Mouse (Mus musculus) thymus, adult 2 months (tissue): ENCODE results near the gene 3110082I17Rik. TPM values are rescaled to one million over a fixed set of nuclear protein-coding genes. Genes with fewer than 3 reads are reported as not detected.

ENCODE experiments used
- DNase-seq: peaks from one replicate; pipeline ENCODE4 v3.0.0; 2021
- H3K27ac ChIP-seq: fragments of 200-500 bp; 2 replicates; pipeline ENCODE4 v1.5.1; 2012; ENCODE audit warnings: low read length, control low read depth; ENCODE audit not compliant: control insufficient read depth, insufficient read depth
- H3K27me3 ChIP-seq: fragments of 200-500 bp; 2 replicates; pipeline ENCODE4 v1.6.1; 2012; ENCODE audit warnings: mild to moderate bottlenecking, low read length, moderate library complexity, mixed read lengths; ENCODE audit not compliant: control insufficient read depth, insufficient read depth
- H3K36me3 ChIP-seq: fragments of 200-500 bp; 2 replicates; pipeline ENCODE4 v1.6.1; 2012; ENCODE audit warnings: mild to moderate bottlenecking, low read length, moderate library complexity; ENCODE audit not compliant: control insufficient read depth, insufficient read depth
- H3K4me1 ChIP-seq: fragments of 200-500 bp; replicated peaks from 2 replicates; pipeline ENCODE4 v1.6.1; 2012; ENCODE audit warnings: low read length; ENCODE audit not compliant: control insufficient read depth, insufficient read depth
- H3K4me3 ChIP-seq: fragments of 200-500 bp; 2 replicates; pipeline ENCODE4 v1.5.1; 2012; ENCODE audit warnings: mild to moderate bottlenecking, low read length, control low read depth, moderate library complexity; ENCODE audit not compliant: control insufficient read depth, insufficient read depth
- CTCF ChIP-seq: fragments of 200-500 bp; IDR thresholded peaks from 2 replicates; pipeline ENCODE4 v1.5.1; 2012; ENCODE audit warnings: mild to moderate bottlenecking, control low read depth, low read length, moderate library complexity, borderline replicate concordance; ENCODE audit not compliant: control insufficient read depth, poor library complexity, insufficient read depth; ENCODE audit errors: extremely low read depth
- POLR2A ChIP-seq: fragments of 200-500 bp; IDR thresholded peaks from 2 replicates; pipeline ENCODE4 v1.6.1; 2012; ENCODE audit warnings: mild to moderate bottlenecking, low read length, control low read depth, moderate library complexity; ENCODE audit not compliant: control insufficient read depth, poor library complexity, insufficient read depth; ENCODE audit errors: extremely low read depth
- WGBS: fragments of 180-500 bp; shearing (Covaris S2); methylation state at CpG from one replicate; pipeline ENCODE4 v1.1.7; 2018; 5-methylcytosine and 5-hydroxymethylcytosine counted together
- polyA plus RNA-seq: library from polyadenylated mRNA; depleted of rRNA; stranded (reverse); fragments of >200 nt; gene quantifications from 2 replicates; pipeline ENCODE4 v1.2.3, GENCODE M21; 2012

3110082I17Rik gene
- polyA plus RNA-seq, 1 experiment, result 7.5 TPM

DNA sequence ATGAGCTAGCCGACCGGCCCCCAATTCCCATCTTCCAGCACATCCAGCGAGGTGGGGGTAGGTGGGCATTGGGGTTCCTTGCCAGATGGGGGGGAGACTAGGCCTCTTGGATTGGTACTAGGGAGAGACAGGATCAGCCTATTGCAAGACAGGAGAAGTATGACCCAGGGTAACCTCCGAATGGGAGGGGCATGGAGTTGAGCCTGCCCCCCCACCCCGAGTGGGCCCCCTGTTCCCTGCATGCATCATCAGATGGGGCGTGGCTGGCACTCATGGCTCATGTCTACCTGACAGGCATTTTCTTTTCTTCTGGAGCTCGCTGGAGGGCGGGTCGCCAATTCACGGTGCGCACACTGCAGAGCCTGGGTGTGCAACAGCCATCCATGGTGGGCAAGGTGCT lies 106.4 kb downstream of the 3110082I17Rik start:
- no peaks in the 10 kb centered on the region for H3K27me3 ChIP-seq
- H3K4me3 ChIP-seq, result no peak overlapping the region
- TF ChIP-seq POLR2A, result no peak
- TF ChIP-seq CTCF, result no peak
- WGBS, result 94% methylated on average over 11 of the region's 11 CpGs
- no peaks in the 10 kb centered on the region for H3K4me1 ChIP-seq
- H3K27ac ChIP-seq, result no peak overlapping the region
- DNase-seq, result no peak
- no peaks in the 10 kb centered on the region for H3K36me3 ChIP-seq

GRCm38 (mm10) chr5:139353496-139353895 lies 106.8 kb downstream of the 3110082I17Rik start:
- WGBS, result 61% methylated on average over 10 of the region's 10 CpGs
- no peak overlapping the region for H3K4me3 ChIP-seq
- TF ChIP-seq CTCF (no peak), POLR2A (no peak)
- H3K27ac ChIP-seq, result no peak overlapping the region
- H3K4me1 ChIP-seq, result no peaks in the 10 kb centered on the region
- DNase-seq, result peak; percentile 42
- no peaks in the 10 kb centered on the region for H3K27me3 ChIP-seq
- no peaks in the 10 kb centered on the region for H3K36me3 ChIP-seq

DNA sequence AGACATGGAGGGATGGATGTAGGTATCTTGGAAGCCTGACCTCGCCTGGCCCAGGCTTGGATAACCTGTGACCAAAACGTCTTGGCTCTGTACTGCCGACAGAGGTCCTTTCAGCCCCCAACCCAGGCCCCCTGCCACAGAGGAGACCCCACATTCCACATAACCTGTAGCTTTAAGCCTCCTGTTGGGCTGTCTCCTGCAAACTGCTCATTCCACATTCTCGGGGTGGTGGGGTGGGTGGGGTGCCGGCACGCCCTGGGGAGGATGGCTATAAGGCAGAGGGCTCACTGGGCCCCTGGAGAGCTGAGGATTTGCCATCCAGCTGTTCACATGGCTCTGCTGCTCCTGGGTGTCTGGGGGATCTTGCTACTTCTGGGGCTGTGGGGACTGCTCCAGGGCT lies 108.0 kb downstream of the 3110082I17Rik start, which contains the start of gene Cyp2w1:
Cyp2w1 (plus strand) TSS at position 301 of the 400 bp plus-strand sequence.
- no peak for DNase-seq
- no peaks in the 10 kb centered on the region for H3K4me1 ChIP-seq
- no peak for TF ChIP-seq POLR2A
- no peak for TF ChIP-seq CTCF
- no peak within 1 kb of the TSS for H3K27ac ChIP-seq
- H3K4me3 ChIP-seq, result no peak within 1 kb of the TSS
- no peaks in the 10 kb centered on the region for H3K27me3 ChIP-seq
- 91% methylated on average over 6 of the region's 6 CpGs for WGBS
- no peaks in the 10 kb centered on the region for H3K36me3 ChIP-seq

DNA sequence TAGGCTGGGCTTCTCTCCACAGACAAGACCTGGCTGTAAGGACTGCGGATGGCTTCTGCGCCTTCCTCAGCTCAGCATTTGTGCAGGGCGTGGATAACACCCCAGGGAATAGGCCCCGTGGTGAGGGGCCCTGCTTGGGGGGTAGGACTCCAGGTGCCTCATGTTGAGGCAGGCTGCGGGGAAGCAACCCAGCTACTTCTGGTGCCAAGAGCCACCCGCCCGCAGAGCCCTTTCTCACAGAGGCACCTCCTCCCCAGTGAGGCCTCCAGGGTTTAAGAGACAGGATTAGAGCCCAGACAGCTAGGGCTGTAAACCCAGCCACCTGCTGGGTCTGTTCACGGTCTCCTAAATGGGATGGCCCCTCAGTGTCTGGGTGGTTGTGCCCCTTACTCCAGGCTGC lies 108.7 kb downstream of the 3110082I17Rik start:
- Histone ChIP-seq H3K27me3 (no peaks in the 10 kb centered on the region), H3K4me3 (no peak overlapping the region), H3K4me1 (no peaks in the 10 kb centered on the region), H3K36me3 (no peaks in the 10 kb centered on the region), H3K27ac (no peak overlapping the region)
- TF ChIP-seq CTCF, result no peak
- no peak for TF ChIP-seq POLR2A
- DNase-seq, result no peak
- 62% methylated on average over 8 of the region's 8 CpGs for WGBS

DNA sequence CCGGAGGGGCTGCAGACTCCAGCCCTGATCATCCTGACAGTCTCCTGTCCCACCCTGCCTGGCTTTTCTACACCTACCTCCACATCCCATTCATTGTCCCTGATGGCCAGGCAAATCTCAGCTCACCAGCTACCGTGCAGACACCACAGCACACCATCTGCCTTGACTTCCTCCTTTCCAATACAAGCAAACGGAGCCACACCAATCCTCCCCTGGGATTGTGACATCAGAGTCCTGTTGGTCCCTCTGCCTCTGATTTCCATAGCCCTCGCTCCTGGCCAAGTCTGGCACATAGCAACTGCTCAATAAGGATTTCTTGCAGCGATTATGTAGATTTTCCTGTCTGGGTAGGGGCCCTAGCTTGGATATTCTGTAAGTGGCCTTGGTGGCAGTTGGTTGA lies 109.2 kb downstream of the 3110082I17Rik start, which contains the start of gene Cox19:
Cox19 (minus strand) TSS at position 285 of the 400 bp plus-strand sequence.
- Histone ChIP-seq H3K27me3 (no peaks in the 10 kb centered on the region), H3K4me3 (no peak within 1 kb of the TSS), H3K4me1 (no peaks in the 10 kb centered on the region), H3K36me3 (no peaks in the 10 kb centered on the region), H3K27ac (no peak within 1 kb of the TSS)
- no peak for TF ChIP-seq POLR2A
- no peak for TF ChIP-seq CTCF
- 68% methylated on average over 5 of the region's 5 CpGs for WGBS
- DNase-seq, result no peak

DNA sequence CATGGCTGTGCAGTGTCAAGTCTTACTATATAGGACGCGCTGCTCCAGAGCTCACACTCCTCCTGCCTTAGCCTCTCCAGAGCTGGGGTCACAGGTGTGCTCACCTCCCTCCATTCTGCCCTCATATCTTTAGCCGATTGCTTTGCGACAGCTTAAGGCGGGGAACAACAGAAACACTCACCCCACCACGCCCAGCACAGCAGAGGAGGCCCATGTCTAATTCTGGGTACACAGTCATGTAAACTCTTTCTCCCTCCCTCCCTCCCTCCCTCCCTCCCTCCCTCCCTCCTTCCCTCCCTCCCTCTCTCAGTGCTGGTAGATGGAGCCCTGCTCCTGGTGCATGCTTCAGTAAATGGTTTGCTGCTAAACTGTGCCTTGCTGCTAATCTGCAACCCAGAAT lies 110.6 kb downstream of the 3110082I17Rik start:
- Histone ChIP-seq H3K4me1 (0 out of 2 replicates have a peak, but pooled peaks cover 3% of the 10 kb centered on the region), H3K27me3 (no peaks in the 10 kb centered on the region), H3K27ac (no peak overlapping the region), H3K4me3 (no peak overlapping the region), H3K36me3 (no peaks in the 10 kb centered on the region)
- no peak for DNase-seq
- 87% methylated on average over 6 of the region's 6 CpGs for WGBS
- no peak for TF ChIP-seq CTCF
- no peak for TF ChIP-seq POLR2A

DNA sequence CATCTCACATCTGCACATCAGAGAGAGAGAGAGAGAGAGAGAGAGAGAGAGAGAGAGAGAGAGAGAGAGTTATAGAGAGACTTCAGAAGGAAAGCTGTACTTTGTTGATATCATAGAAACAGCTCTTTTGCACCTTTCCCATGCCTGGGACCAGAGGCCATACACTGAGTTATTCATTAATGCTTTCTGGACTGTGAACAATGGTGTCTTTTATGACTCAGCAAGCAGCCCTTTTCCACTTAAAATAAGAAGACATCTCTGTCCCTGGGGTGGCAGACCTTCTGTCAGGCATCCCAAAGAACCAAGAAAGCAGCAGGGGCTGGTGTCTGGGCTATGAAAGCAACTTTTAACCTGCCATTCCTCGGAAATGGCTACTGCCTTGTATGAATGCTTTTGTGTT lies 113.1 kb downstream of the 3110082I17Rik start:
- Histone ChIP-seq H3K27ac (no peak overlapping the region), H3K27me3 (no peaks in the 10 kb centered on the region), H3K36me3 (peaks cover under 1% of the 10 kb centered on the region; the same call in 1 of the 2 replicates), H3K4me3 (no peak overlapping the region), H3K4me1 (peaks cover 14% of the 10 kb centered on the region)
- no peak for TF ChIP-seq POLR2A
- TF ChIP-seq CTCF, result no peak
- no peak for DNase-seq
- 93% methylated on average over 1 of the region's 1 CpGs for WGBS
